ENCODE assay signal across 9 mouse cellular contexts in genomic region chr17:13478866-13479571, GRCm38 (mm10).
A peak's percentile ranks its signal among the peaks of the same experiment; 100 is the strongest.
DNase-seq lines count a peak whose midpoint lies in the region; ATAC-seq lines count a peak whose summit lies in the region.
"Had no signal": no experiment of that assay in that cellular context is flagged by ENCODE, and none has a peak within 500 bp of the region (broad histone marks: within the 10 kb centered on the region; RNA-seq: fewer than 3 reads in every experiment).

No protein-coding gene starts in this region.

- H3K27me3 ChIP-seq in kidney, embryonic 15.5 days: no peaks in the 10 kb centered on the region
- H3K27me3 ChIP-seq in kidney, embryonic 16.5 days (ENCODE audit: insufficient read depth, low read length): no peaks in the 10 kb centered on the region
- H3K27me3 ChIP-seq in forebrain, embryonic 13.5 days: no peaks in the 10 kb centered on the region
- H3K27me3 ChIP-seq in limb, embryonic 11.5 days (ENCODE audit: control insufficient read depth, insufficient read depth, low read length): no peaks in the 10 kb centered on the region
- H3K27me3 ChIP-seq in neural tube, embryonic 12.5 days (replicated peaks): no peaks in the 10 kb centered on the region

- H3K27ac ChIP-seq in kidney, embryonic 15.5 days: no peak overlapping the region
- H3K27ac ChIP-seq in kidney, embryonic 16.5 days (ENCODE audit: low read length): no peak overlapping the region
- peak overlapping the region; percentile 83 for H3K27ac ChIP-seq in forebrain, embryonic 13.5 days
- peak overlapping the region; percentile 64 for H3K27ac ChIP-seq in limb, embryonic 11.5 days (replicated peaks; ENCODE audit: low read depth, low read length)
- no peak overlapping the region for H3K27ac ChIP-seq in neural tube, embryonic 12.5 days

- ATAC-seq in kidney, embryonic 15.5 days (replicated peaks; ENCODE audit: low FRiP score): no peak
- ATAC-seq in kidney, embryonic 16.5 days (ENCODE audit: low FRiP score, low TSS enrichment): no peak
- peak; percentile 86 for ATAC-seq in forebrain, embryonic 13.5 days
- peak; percentile 65 for ATAC-seq in limb, embryonic 11.5 days (ENCODE audit: insufficient number of reproducible peaks, low FRiP score, low TSS enrichment, low read depth)
- ATAC-seq in neural tube, embryonic 12.5 days (ENCODE audit: low FRiP score, low read depth): peak; percentile 91

- no peak overlapping the region for H3K4me3 ChIP-seq in kidney, embryonic 15.5 days (replicated peaks)
- no peak overlapping the region for H3K4me3 ChIP-seq in kidney, embryonic 16.5 days (ENCODE audit: low read length)
- H3K4me3 ChIP-seq in forebrain, embryonic 13.5 days: no peak overlapping the region
- H3K4me3 ChIP-seq in limb, embryonic 11.5 days (ENCODE audit: low read depth, low read length): no peak overlapping the region
- H3K4me3 ChIP-seq in neural tube, embryonic 12.5 days: no peak overlapping the region

- H3K9ac ChIP-seq in kidney, embryonic 15.5 days: no peak overlapping the region
- no peak overlapping the region for H3K9ac ChIP-seq in kidney, embryonic 16.5 days (replicated peaks; ENCODE audit: low read length)
- H3K9ac ChIP-seq in forebrain, embryonic 13.5 days: peak overlapping the region; percentile 21; the same call in 1 of the 2 replicates
- no peak overlapping the region for H3K9ac ChIP-seq in limb, embryonic 11.5 days (ENCODE audit: low read length)
- H3K9ac ChIP-seq in neural tube, embryonic 12.5 days: no peak overlapping the region

- 0 out of 2 replicates have a peak overlapping the region, but pooled peaks have one; percentile 24 for H3K4me2 ChIP-seq in kidney, embryonic 15.5 days
- no peak overlapping the region for H3K4me2 ChIP-seq in kidney, embryonic 16.5 days (replicated peaks; ENCODE audit: low read depth, low read length)
- peak overlapping the region; percentile 31 for H3K4me2 ChIP-seq in forebrain, embryonic 13.5 days
- no peak overlapping the region for H3K4me2 ChIP-seq in limb, embryonic 11.5 days (ENCODE audit: low read depth, severe bottlenecking)
- H3K4me2 ChIP-seq in neural tube, embryonic 12.5 days (replicated peaks): peak overlapping the region; percentile 20; the same call in 1 of the 2 replicates

- H3K9me3 ChIP-seq in kidney, embryonic 15.5 days (replicated peaks): no peaks in the 10 kb centered on the region
- H3K9me3 ChIP-seq in kidney, embryonic 16.5 days (ENCODE audit: low read length): no peaks in the 10 kb centered on the region
- no peaks in the 10 kb centered on the region for H3K9me3 ChIP-seq in forebrain, embryonic 13.5 days (replicated peaks)
- no peaks in the 10 kb centered on the region for H3K9me3 ChIP-seq in limb, embryonic 11.5 days (ENCODE audit: control insufficient read depth, low read length)
- no peaks in the 10 kb centered on the region for H3K9me3 ChIP-seq in neural tube, embryonic 12.5 days

- 41% methylated on average over 5 of the region's 5 CpGs for WGBS in kidney, embryonic 15.5 days
- WGBS in kidney, embryonic 16.5 days: 33% methylated on average over 5 of the region's 5 CpGs
- WGBS in forebrain, embryonic 13.5 days: 0% methylated on average over 5 of the region's 5 CpGs
- 10% methylated on average over 5 of the region's 5 CpGs for WGBS in limb, embryonic 11.5 days
- 21% methylated on average over 5 of the region's 5 CpGs for WGBS in neural tube, embryonic 12.5 days

- DNase-seq in limb, embryonic 11.5 days (ENCODE audit: low spot score): peak; percentile 70
- DNase-seq in B cell, adult 2 months: no peak
- DNase-seq in left cerebral cortex, adult 18-20 months (ENCODE audit: low spot score in 2 of 2): no peak
- no peak for DNase-seq in layer of hippocampus, adult 9-10 months (ENCODE audit: low spot score)
- DNase-seq: thymus, postnatal 14 days had no signal

- H3K4me1 ChIP-seq in kidney, embryonic 15.5 days: peaks cover 9% of the 10 kb centered on the region
- H3K4me1 ChIP-seq in kidney, embryonic 16.5 days (ENCODE audit: insufficient read depth, low read length): peaks cover 5% of the 10 kb centered on the region; the same call in 1 of the 2 replicates
- H3K4me1 ChIP-seq in forebrain, embryonic 13.5 days: peaks cover 38% of the 10 kb centered on the region
- H3K4me1 ChIP-seq in limb, embryonic 11.5 days (ENCODE audit: control insufficient read depth, insufficient read depth, low read length): peaks cover 5% of the 10 kb centered on the region; the same call in 1 of the 2 replicates
- H3K4me1 ChIP-seq in neural tube, embryonic 12.5 days: peaks cover 15% of the 10 kb centered on the region

- no peaks in the 10 kb centered on the region for H3K36me3 ChIP-seq in kidney, embryonic 15.5 days
- H3K36me3 ChIP-seq in kidney, embryonic 16.5 days (ENCODE audit: insufficient read depth, low read length): no peaks in the 10 kb centered on the region
- no peaks in the 10 kb centered on the region for H3K36me3 ChIP-seq in forebrain, embryonic 13.5 days (ENCODE audit: poor library complexity, severe bottlenecking)
- H3K36me3 ChIP-seq in limb, embryonic 11.5 days (ENCODE audit: control insufficient read depth, insufficient read depth, low read length): no peaks in the 10 kb centered on the region
- no peaks in the 10 kb centered on the region for H3K36me3 ChIP-seq in neural tube, embryonic 12.5 days

Comparison
In these comparisons a context has a peak if more than half of its experiments do, and no peak if none do; other contexts are left out.
1. H3K4me2 ChIP-seq: peak in kidney, embryonic 15.5 days (single experiment), forebrain, embryonic 13.5 days (single experiment) and neural tube, embryonic 12.5 days (single experiment); none in kidney, embryonic 16.5 days (single experiment) and limb, embryonic 11.5 days (single experiment).
2. ATAC-seq: peak in forebrain, embryonic 13.5 days (single experiment), limb, embryonic 11.5 days (single experiment) and neural tube, embryonic 12.5 days (single experiment); none in kidney, embryonic 15.5 days (single experiment) and kidney, embryonic 16.5 days (single experiment).
3. H3K27ac ChIP-seq: peak in forebrain, embryonic 13.5 days (single experiment) and limb, embryonic 11.5 days (single experiment); none in kidney, embryonic 15.5 days (single experiment), kidney, embryonic 16.5 days (single experiment) and neural tube, embryonic 12.5 days (single experiment).